Mouse (Mus musculus) hindlimb bud, embryonic 11.5 days (tissue): ENCODE measurements around the gene D430041D05Rik.

Source experiments
- DNase-seq: peaks from one replicate; pipeline ENCODE4 v3.0.0-alpha.2; 2012; ENCODE audit warnings: low read depth, low spot score; ENCODE audit errors: extremely low spot score

The D430041D05Rik gene

GRCm38 (mm10) chr2:104207948-104208347 is 202.9 kb downstream of the D430041D05Rik start:
- no peak for DNase-seq

GRCm38 (mm10) chr2:104205623-104206022 is 205.2 kb downstream of the D430041D05Rik start:
- DNase-seq, result no peak

GRCm38 (mm10) chr2:104200211-104200610 is 210.6 kb downstream of the D430041D05Rik start:
- no peak for DNase-seq

- no peak for DNase-seq
Measured at GRCm38 (mm10) chr2:104198186-104198585, 212.6 kb downstream of the D430041D05Rik start.

GRCm38 (mm10) chr2:104197281-104197680 is 213.5 kb downstream of the D430041D05Rik start:
- DNase-seq, result no peak

GRCm38 (mm10) chr2:104192401-104193141 is 218.2 kb downstream of the D430041D05Rik start:
- DNase-seq, result no peak

- DNase-seq, result no peak
Measured at GRCm38 (mm10) chr2:104191723-104192122, 219.1 kb downstream of the D430041D05Rik start.

GRCm38 (mm10) chr2:104188859-104189258 is 222.0 kb downstream of the D430041D05Rik start:
- no peak for DNase-seq

GRCm38 (mm10) chr2:104187073-104187472 is 223.7 kb downstream of the D430041D05Rik start:
- DNase-seq, result no peak

GRCm38 (mm10) chr2:104185616-104186015 is 225.2 kb downstream of the D430041D05Rik start:
- no peak for DNase-seq

- DNase-seq, result no peak
Measured at GRCm38 (mm10) chr2:104184296-104184695, 226.5 kb downstream of the D430041D05Rik start.

GRCm38 (mm10) chr2:104183246-104183845 is 227.5 kb downstream of the D430041D05Rik start:
- no peak for DNase-seq

- DNase-seq, result no peak
Measured at GRCm38 (mm10) chr2:104179636-104180035, 231.2 kb downstream of the D430041D05Rik start.

GRCm38 (mm10) chr2:104178251-104178650 is 232.6 kb downstream of the D430041D05Rik start:
- DNase-seq, result no peak

- no peak for DNase-seq
Measured at GRCm38 (mm10) chr2:104176979-104177704, 233.7 kb downstream of the D430041D05Rik start.

GRCm38 (mm10) chr2:104176166-104176978 is 234.4 kb downstream of the D430041D05Rik start:
- no peak for DNase-seq

- DNase-seq, result no peak
Measured at GRCm38 (mm10) chr2:104175476-104176165, 235.2 kb downstream of the D430041D05Rik start.

GRCm38 (mm10) chr2:104173431-104173830 is 237.4 kb downstream of the D430041D05Rik start:
- no peak for DNase-seq

GRCm38 (mm10) chr2:104172695-104173348 is 238.0 kb downstream of the D430041D05Rik start:
- DNase-seq, result no peak
